Mouse (Mus musculus) lung, embryonic 14.5 days (tissue): Measurements from ENCODE around the gene Il20rb. TPM values are rescaled to one million over a fixed set of nuclear protein-coding genes. Genes with fewer than 3 reads are reported as not detected.

Experiments
- ATAC-seq: fragments of 200-750 bp; cut with Nextera tagmentation; 2 replicates; pipeline ENCODE4 v1.8.0; 2017; ENCODE audit warnings: mild to moderate bottlenecking, moderate TSS enrichment, moderate library complexity; ENCODE audit not compliant: insufficient read depth
- DNase-seq: peaks from one replicate; pipeline ENCODE4 v3.0.0-alpha.2; 2015
- H3K27ac ChIP-seq: fragments of 300-500 bp; sonication (generic); 2 replicates; pipeline ENCODE4 v1.5.1; 2014; ENCODE audit warnings: low read depth, mild to moderate bottlenecking, moderate library complexity
- H3K27me3 ChIP-seq: fragments of 300-500 bp; sonication (generic); 2 replicates; pipeline ENCODE4 v1.6.1; 2014; ENCODE audit warnings: low read length, control low read depth; ENCODE audit not compliant: insufficient read depth
- H3K36me3 ChIP-seq: fragments of 300-500 bp; sonication (generic); 2 replicates; pipeline ENCODE4 v1.6.1; 2014; ENCODE audit warnings: control low read depth; ENCODE audit not compliant: insufficient read depth
- H3K4me1 ChIP-seq: fragments of 300-500 bp; sonication (generic); 2 replicates; pipeline ENCODE4 v1.6.1; 2014; ENCODE audit warnings: antibody characterized with exemption, control low read depth; ENCODE audit not compliant: insufficient read depth
- H3K4me2 ChIP-seq: fragments of 300-500 bp; sonication (generic); 2 replicates; pipeline ENCODE4 v1.6.1; 2014; ENCODE audit warnings: mild to moderate bottlenecking
- H3K4me3 ChIP-seq: fragments of 300-500 bp; sonication (generic); 2 replicates; pipeline ENCODE4 v1.5.1; 2014; ENCODE audit warnings: low read depth, low read length
- H3K9ac ChIP-seq: fragments of 300-500 bp; sonication (generic); 2 replicates; pipeline ENCODE4 v1.6.1; 2014
- H3K9me3 ChIP-seq: fragments of 300-500 bp; sonication (generic); 2 replicates; pipeline ENCODE4 v1.6.1; 2016; ENCODE audit warnings: low read depth, low read length, control low read depth
- CTCF ChIP-seq: IDR thresholded peaks from 2 replicates; pipeline ENCODE4 v1.5.1; 2016; ENCODE audit warnings: antibody characterized with exemption, low read depth
- WGBS: fragments of 180-500 bp; shearing (Covaris S2); extraction: QIAGEN DNeasy Blood & Tissue Kit; methylation state at CpG from one replicate; pipeline ENCODE4 v1.1.7; 2014; 5-methylcytosine and 5-hydroxymethylcytosine counted together
- polyA plus RNA-seq: library from polyadenylated mRNA; unstranded; fragments of >200 nt; fragmentation: Nextera tagmentation; extraction: Ambion mirVana; gene quantifications from 2 replicates; pipeline ENCODE4 v1.2.1, GENCODE M21; 2014

Gene Il20rb
- polyA plus RNA-seq, 1 experiment from 2014 or later, result 2.2 TPM

GRCm38 (mm10) chr9:100416299-100416698, 70.3 kb downstream of the Il20rb start:
- H3K36me3 ChIP-seq, result no peaks in the 10 kb centered on the region
- H3K4me2 ChIP-seq, result no peak overlapping the region
- 0 out of 2 replicates have a peak, but pooled peaks cover 7% of the 10 kb centered on the region for H3K4me1 ChIP-seq
- TF ChIP-seq CTCF, result no peak
- no peak for DNase-seq
- H3K27me3 ChIP-seq, result no peaks in the 10 kb centered on the region
- no peak overlapping the region for H3K4me3 ChIP-seq
- no peaks in the 10 kb centered on the region for H3K9me3 ChIP-seq
- no peak overlapping the region for H3K9ac ChIP-seq
- H3K27ac ChIP-seq, result no peak overlapping the region
- peak; percentile 48; the same call in 1 of the 2 replicates for ATAC-seq
- 65% methylated on average over 6 of the region's 6 CpGs for WGBS

GRCm38 (mm10) chr9:100415328-100415979, 71.1 kb downstream of the Il20rb start:
- WGBS, result 23% methylated on average over 7 of the region's 7 CpGs
- no peak overlapping the region for H3K4me3 ChIP-seq
- no peaks in the 10 kb centered on the region for H3K27me3 ChIP-seq
- no peak overlapping the region for H3K4me2 ChIP-seq
- no peak for TF ChIP-seq CTCF
- no peak overlapping the region for H3K9ac ChIP-seq
- H3K36me3 ChIP-seq, result no peaks in the 10 kb centered on the region
- H3K9me3 ChIP-seq, result no peaks in the 10 kb centered on the region
- 0 out of 2 replicates have a peak, but pooled peaks cover 7% of the 10 kb centered on the region for H3K4me1 ChIP-seq
- DNase-seq (peak; percentile 94), ATAC-seq (peak; percentile 75)
- no peak overlapping the region for H3K27ac ChIP-seq

Other genes with a start within 250 kb of the Il20rb start
- 71.3 and 77.8 TPM in 2 replicates for gene Nck1, start 59.3 kb upstream of the Il20rb start, polyA plus RNA-seq
- gene Slc35g2, start 84.3 kb upstream of the Il20rb start, polyA plus RNA-seq, result 7.5 and 8.0 TPM in 2 replicates
- gene Stag1, start 111.0 kb upstream of the Il20rb start, polyA plus RNA-seq, result 48.4 and 57.5 TPM in 2 replicates